Mouse (Mus musculus) forelimb bud, embryonic 11.5 days (tissue): ENCODE data around the gene Prdm15.

Experiments used
- DNase-seq: peaks from one replicate; pipeline ENCODE4 v3.0.0-alpha.2; 2012; ENCODE audit warnings: low read depth, low spot score

Gene Prdm15

DNA sequence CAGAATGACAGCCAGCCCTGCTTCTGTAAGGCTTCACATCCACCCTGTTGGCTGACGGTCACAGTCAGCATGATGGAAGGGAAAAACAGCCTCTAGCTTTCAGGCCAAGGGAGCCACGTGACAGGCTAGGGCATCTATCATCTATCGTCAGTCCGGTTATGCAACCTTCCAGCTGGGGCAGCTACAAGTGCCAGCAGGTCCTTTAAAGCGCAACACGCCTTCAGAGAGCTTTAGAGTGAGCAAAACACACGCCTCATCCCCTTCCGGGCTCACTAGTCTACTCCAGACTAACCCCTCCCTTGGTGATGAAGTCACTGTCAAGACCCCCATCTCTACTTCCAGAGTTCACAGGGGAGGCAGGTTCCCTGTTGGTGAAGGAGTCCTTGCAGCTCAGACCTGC lies 99.8 kb downstream of the Prdm15 start:
- DNase-seq, result peak; percentile 56

DNA sequence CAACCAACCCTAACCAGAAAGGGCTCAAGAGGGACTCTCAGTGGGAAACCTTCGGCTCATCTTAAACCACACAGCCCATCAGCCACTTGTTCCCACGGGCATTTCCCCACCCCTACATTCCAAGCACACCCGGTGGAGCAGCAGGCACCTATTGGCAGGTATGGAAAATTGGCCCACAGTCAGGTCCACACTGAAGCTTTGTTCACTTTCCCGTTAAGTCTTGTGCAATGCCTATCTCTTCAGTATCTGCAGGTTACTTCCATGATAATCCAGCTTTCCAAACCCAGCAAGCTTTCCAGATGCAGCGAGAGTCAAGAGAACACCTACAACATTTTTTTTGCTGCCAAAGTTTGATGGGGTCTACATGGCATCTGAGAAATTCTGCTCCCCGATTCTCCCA lies 103.2 kb downstream of the Prdm15 start:
- DNase-seq, result no peak
